Mouse (Mus musculus) heart, embryonic 14.5 days (tissue): ENCODE measurements around the gene Celf2. TPM values are rescaled to one million over a fixed set of nuclear protein-coding genes. Genes with fewer than 3 reads are reported as not detected.

ENCODE experiments used
- ATAC-seq: fragments of 200-750 bp; cut with Nextera tagmentation; 2 replicates; pipeline ENCODE4 v1.8.0; 2017; ENCODE audit warnings: low read depth, moderate TSS enrichment; ENCODE audit not compliant: insufficient number of reproducible peaks, insufficient read depth, low FRiP score
- H3K27ac ChIP-seq, 2 experiments: fragments of 200-500 bp in 1 of 2; fragments of 300-500 bp in 1 of 2; sonication (generic) in 1 of 2; replicated peaks in 1 of 2; 2 replicates each; pipeline ENCODE4 v1.5.1; 2012 to 2014; ENCODE audit warnings: low read depth in 2 of 2, low read length in 2 of 2, control low read depth in 1 of 2, mild to moderate bottlenecking in 1 of 2, mixed read lengths in 1 of 2; ENCODE audit not compliant: control insufficient read depth in 1 of 2, insufficient read depth in 1 of 2
- H3K27me3 ChIP-seq: fragments of 300-500 bp; sonication (generic); 2 replicates; pipeline ENCODE4 v1.6.1; 2014; ENCODE audit warnings: mild to moderate bottlenecking, low read length, control low read depth; ENCODE audit not compliant: control insufficient read depth, insufficient read depth
- H3K36me3 ChIP-seq: fragments of 300-500 bp; sonication (generic); 2 replicates; pipeline ENCODE4 v1.6.1; 2014; ENCODE audit warnings: mild to moderate bottlenecking, control low read depth, low read length, mixed read lengths; ENCODE audit not compliant: control insufficient read depth, insufficient read depth
- H3K4me1 ChIP-seq, 2 experiments: fragments of 200-500 bp in 1 of 2; fragments of 300-500 bp in 1 of 2; sonication (generic) in 1 of 2; 2 replicates each; pipeline ENCODE4 v1.6.1; 2012 to 2014; ENCODE audit warnings: low read length in 2 of 2, control low read depth in 1 of 2, mixed read lengths in 1 of 2; ENCODE audit not compliant: control insufficient read depth in 2 of 2, insufficient read depth in 2 of 2
- H3K4me2 ChIP-seq: fragments of 300-500 bp; sonication (generic); 2 replicates; pipeline ENCODE4 v1.6.1; 2014; ENCODE audit warnings: mild to moderate bottlenecking, low read length
- H3K4me3 ChIP-seq, 2 experiments: fragments of 200-500 bp in 1 of 2; fragments of 300-500 bp in 1 of 2; sonication (generic) in 1 of 2; 2 replicates each; pipeline ENCODE4 v1.5.1; 2012 to 2014; ENCODE audit warnings: low read length in 2 of 2, mild to moderate bottlenecking in 2 of 2, control low read depth in 1 of 2, low read depth in 1 of 2, moderate library complexity in 1 of 2; ENCODE audit not compliant: control insufficient read depth in 1 of 2, insufficient read depth in 1 of 2
- H3K9ac ChIP-seq: fragments of 300-500 bp; sonication (generic); 2 replicates; pipeline ENCODE4 v1.6.1; 2014; ENCODE audit warnings: mild to moderate bottlenecking, low read length
- H3K9me3 ChIP-seq: fragments of 300-500 bp; sonication (generic); 2 replicates; pipeline ENCODE4 v1.6.1; 2016; ENCODE audit warnings: low read length, control low read depth; ENCODE audit not compliant: control insufficient read depth
- WGBS: fragments of 180-500 bp; shearing (Covaris S2); extraction: QIAGEN DNeasy Blood & Tissue Kit; methylation state at CpG from one replicate; pipeline ENCODE4 v1.1.7; 2014; 5-methylcytosine and 5-hydroxymethylcytosine counted together
- polyA plus RNA-seq: library from polyadenylated mRNA; unstranded; fragments of >200 nt; fragmentation: Nextera tagmentation; extraction: Ambion mirVana; gene quantifications from 2 replicates; pipeline ENCODE4 v1.2.1, GENCODE M21; 2014

Gene Celf2
- polyA plus RNA-seq, 1 experiment from 2014 or later = 66.5 TPM

- Histone ChIP-seq H3K36me3 (no peaks in the 10 kb centered on the region), H3K9me3 (no peaks in the 10 kb centered on the region), H3K4me1 (peaks cover 2 to 10% of the 10 kb centered on the region in 2 experiments), H3K9ac (no peak overlapping the region), H3K27me3 (no peaks in the 10 kb centered on the region), H3K4me2 (no peak overlapping the region), H3K4me3 (no peak overlapping the region), H3K27ac (no peak overlapping the region)
- 56% methylated on average over 1 of the region's 1 CpGs for WGBS
- no peak for ATAC-seq
These were observed 267.2 kb downstream of the Celf2 start for GRCm38 (mm10) chr2:7242139-7242538.

GRCm38 (mm10) chr2:7241523-7241941 lies 267.8 kb downstream of the Celf2 start:
- ATAC-seq = no peak
- Histone ChIP-seq H3K4me3 (no peak overlapping the region), H3K4me1 (peaks cover 2 to 7% of the 10 kb centered on the region in 2 experiments), H3K27ac (no peak overlapping the region), H3K9me3 (no peaks in the 10 kb centered on the region), H3K27me3 (no peaks in the 10 kb centered on the region), H3K9ac (no peak overlapping the region), H3K4me2 (no peak overlapping the region), H3K36me3 (no peaks in the 10 kb centered on the region)
- 75% methylated on average over 4 of the region's 4 CpGs for WGBS

- Histone ChIP-seq H3K4me1 (no peaks in the 10 kb centered on the region; a peak in 1 of 4 replicates), H3K36me3 (no peaks in the 10 kb centered on the region), H3K4me2 (no peak overlapping the region), H3K27me3 (no peaks in the 10 kb centered on the region), H3K9ac (no peak overlapping the region), H3K9me3 (no peaks in the 10 kb centered on the region), H3K27ac (no peak overlapping the region), H3K4me3 (no peak overlapping the region)
- WGBS = 50% methylated on average over 4 of the region's 4 CpGs
- no peak for ATAC-seq
These were observed 272.1 kb downstream of the Celf2 start for GRCm38 (mm10) chr2:7237283-7237682.

GRCm38 (mm10) chr2:7236452-7236851 lies 272.9 kb downstream of the Celf2 start:
- Histone ChIP-seq H3K4me3 (no peak overlapping the region), H3K4me2 (no peak overlapping the region), H3K27ac (no peak overlapping the region), H3K9me3 (no peaks in the 10 kb centered on the region), H3K4me1 (no peaks in the 10 kb centered on the region), H3K27me3 (no peaks in the 10 kb centered on the region), H3K9ac (no peak overlapping the region), H3K36me3 (no peaks in the 10 kb centered on the region)
- no peak for ATAC-seq
- 82% methylated on average over 3 of the region's 3 CpGs for WGBS

- no peak overlapping the region for H3K27ac ChIP-seq
- ATAC-seq = no peak
- no peak overlapping the region for H3K9ac ChIP-seq
- no peak overlapping the region for H3K4me2 ChIP-seq
- H3K36me3 ChIP-seq = no peaks in the 10 kb centered on the region
- H3K4me3 ChIP-seq = no peak overlapping the region
- no peaks in the 10 kb centered on the region for H3K9me3 ChIP-seq
- no peaks in the 10 kb centered on the region for H3K27me3 ChIP-seq
- WGBS = 93% methylated on average over 4 of the region's 4 CpGs
- H3K4me1 ChIP-seq = no peaks in the 10 kb centered on the region
These were observed 274.2 kb downstream of the Celf2 start for GRCm38 (mm10) chr2:7235059-7235741.

- H3K27ac ChIP-seq = no peak overlapping the region
- no peak overlapping the region for H3K4me3 ChIP-seq
- WGBS = 81% methylated on average over 7 of the region's 7 CpGs
- H3K4me2 ChIP-seq = no peak overlapping the region
- H3K4me1 ChIP-seq = no peaks in the 10 kb centered on the region
- H3K9me3 ChIP-seq = no peaks in the 10 kb centered on the region
- no peak overlapping the region for H3K9ac ChIP-seq
- H3K27me3 ChIP-seq = no peaks in the 10 kb centered on the region
- ATAC-seq = no peak
- no peaks in the 10 kb centered on the region for H3K36me3 ChIP-seq
These were observed 274.8 kb downstream of the Celf2 start for GRCm38 (mm10) chr2:7234587-7234986.

GRCm38 (mm10) chr2:7233411-7233810 lies 276.0 kb downstream of the Celf2 start:
- no peak for ATAC-seq
- WGBS = 75% methylated on average over 2 of the region's 2 CpGs
- H3K4me2 ChIP-seq = no peak overlapping the region
- H3K4me1 ChIP-seq = no peaks in the 10 kb centered on the region
- H3K9ac ChIP-seq = no peak overlapping the region
- H3K27me3 ChIP-seq = no peaks in the 10 kb centered on the region
- no peak overlapping the region for H3K4me3 ChIP-seq
- H3K27ac ChIP-seq = no peak overlapping the region
- no peaks in the 10 kb centered on the region for H3K9me3 ChIP-seq
- no peaks in the 10 kb centered on the region for H3K36me3 ChIP-seq

GRCm38 (mm10) chr2:7226785-7227184 lies 282.6 kb downstream of the Celf2 start:
- H3K27ac ChIP-seq = no peak overlapping the region
- no peaks in the 10 kb centered on the region for H3K9me3 ChIP-seq
- ATAC-seq = no peak
- 85% methylated on average over 7 of the region's 7 CpGs for WGBS
- H3K4me1 ChIP-seq = peaks cover 0 to 7% of the 10 kb centered on the region in 2 experiments; a peak in 1 of 4 replicates
- no peak overlapping the region for H3K4me2 ChIP-seq
- no peak overlapping the region for H3K4me3 ChIP-seq
- no peaks in the 10 kb centered on the region for H3K27me3 ChIP-seq
- H3K9ac ChIP-seq = no peak overlapping the region
- H3K36me3 ChIP-seq = no peaks in the 10 kb centered on the region
